Mouse (Mus musculus): Measurements from ENCODE around the gene Cabp1.
"Not testable (repeated sequence)": the region's sequence is repeated elsewhere in the genome, so short reads cannot be mapped to it uniquely, and the experiment has no call there.

Cabp1 gene

DNA sequence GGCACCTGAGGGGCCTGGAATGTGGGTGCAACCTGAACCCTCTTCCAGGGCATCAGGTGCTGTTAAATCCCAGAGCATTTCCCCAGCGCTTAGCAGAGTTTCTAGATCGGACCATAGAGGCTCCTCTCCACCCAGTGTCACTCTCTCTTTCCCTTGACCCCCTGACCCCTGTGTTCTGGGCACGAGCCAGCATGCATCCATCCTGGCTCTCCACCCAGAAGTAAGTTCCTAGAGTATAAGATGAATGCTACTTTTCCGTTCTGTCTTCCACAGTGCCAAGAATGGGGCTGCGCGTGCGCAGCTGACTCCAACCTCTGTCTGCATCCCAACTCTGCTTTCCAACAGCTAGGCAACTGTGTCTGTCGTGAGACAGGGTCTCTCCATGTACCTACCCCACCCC lies 24.0 kb downstream of the Cabp1 start:
- DNase-seq, result no peak

DNA sequence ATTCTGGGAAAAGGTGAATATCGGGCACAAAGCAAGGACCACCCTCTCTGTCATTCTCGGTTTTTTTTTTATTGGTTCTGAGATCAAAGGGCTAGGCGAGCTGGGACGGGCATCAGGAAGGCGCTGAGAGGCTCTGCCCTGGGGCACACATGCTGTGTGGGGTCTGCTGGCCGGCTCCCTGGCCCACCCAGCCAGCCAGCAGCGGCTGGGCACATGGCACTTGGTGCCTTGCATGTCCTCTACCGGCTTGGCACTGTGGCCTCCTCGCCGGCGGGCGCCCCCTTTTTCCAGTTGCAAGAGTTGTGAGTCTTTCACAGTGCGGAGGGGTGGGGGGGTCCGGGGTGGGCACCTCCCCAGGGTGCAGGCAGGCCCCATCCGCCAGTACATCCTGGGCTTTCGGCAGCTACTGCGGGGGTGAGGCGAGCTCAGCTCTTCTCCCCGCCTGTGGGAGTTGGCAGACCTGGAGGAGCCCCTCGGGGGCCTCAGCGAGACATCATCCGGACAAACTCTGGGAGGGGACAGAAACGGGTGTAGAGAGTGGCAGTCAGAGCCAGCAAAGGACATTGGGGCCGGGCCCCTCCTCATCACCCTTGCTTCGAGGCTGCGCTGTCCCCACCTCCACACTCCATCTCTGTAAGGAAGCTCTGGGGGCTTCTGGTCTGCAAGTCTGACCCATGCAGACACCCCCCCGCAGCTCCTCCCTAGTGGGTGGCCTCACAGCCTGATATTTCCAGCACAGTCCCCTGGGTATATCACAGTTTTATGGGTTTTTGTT lies 25.4 kb downstream of the Cabp1 start:
- no peak for DNase-seq

GRCm38 (mm10) chr5:115167396-115167795 lies 26.8 kb downstream of the Cabp1 start:
- DNase-seq, result no peak

GRCm38 (mm10) chr5:115166815-115167194 lies 27.4 kb downstream of the Cabp1 start:
- DNase-seq, result no peak

GRCm38 (mm10) chr5:115165895-115166814 lies 28.0 kb downstream of the Cabp1 start:
- peak; percentile 74 to 84 for DNase-seq

DNA sequence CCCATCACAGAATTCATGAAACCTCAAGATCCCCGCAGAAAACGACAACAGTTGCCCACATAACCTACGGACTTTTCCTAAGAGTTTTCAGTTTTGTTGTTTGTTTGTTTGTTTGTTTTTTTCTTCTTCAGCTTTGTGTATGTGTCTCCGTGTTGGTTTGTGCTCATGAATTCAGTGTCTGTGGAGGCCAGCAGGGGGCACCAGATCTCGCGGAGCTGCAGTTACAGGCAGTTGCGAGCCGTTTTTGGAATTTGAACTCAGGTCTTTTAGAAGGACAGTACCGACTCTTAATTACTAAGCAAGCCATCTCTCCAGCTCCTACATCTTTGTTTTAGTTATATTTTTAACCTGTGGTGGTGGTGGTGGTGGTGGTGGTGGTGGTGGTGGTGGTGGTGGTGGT lies 28.8 kb downstream of the Cabp1 start:
- peak in 1 of 2 experiments; percentile 69 for DNase-seq

- not testable (repeated sequence) for DNase-seq
Measured at GRCm38 (mm10) chr5:115164446-115164845, 29.7 kb downstream of the Cabp1 start.

GRCm38 (mm10) chr5:115163563-115163962 lies 30.6 kb downstream of the Cabp1 start:
- DNase-seq, result peak; percentile 75 to 82

GRCm38 (mm10) chr5:115161940-115162279 lies 32.3 kb downstream of the Cabp1 start:
- not testable (repeated sequence) for DNase-seq

GRCm38 (mm10) chr5:115161064-115161939 lies 32.9 kb downstream of the Cabp1 start:
- no peak for DNase-seq

DNA sequence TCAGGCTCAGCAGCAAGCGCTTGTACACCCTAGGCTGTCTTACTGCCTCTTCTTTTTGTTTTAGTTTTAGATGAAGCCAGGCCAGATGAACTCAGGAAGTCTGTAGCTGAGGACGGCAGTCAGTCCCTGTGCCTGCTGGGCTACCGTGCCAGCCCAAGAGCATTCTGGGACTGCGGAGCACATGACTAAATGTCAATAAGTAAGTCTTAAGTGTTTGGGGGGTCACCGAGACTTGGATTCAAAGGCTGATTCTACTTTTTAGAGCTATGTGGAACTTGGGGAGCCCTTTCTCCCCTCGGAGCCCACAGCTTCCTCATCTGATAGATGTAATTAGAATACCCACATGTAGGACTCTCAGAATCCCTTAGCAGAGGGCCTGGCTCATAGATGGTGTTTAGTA lies 33.5 kb downstream of the Cabp1 start:
- DNase-seq, result no peak

GRCm38 (mm10) chr5:115159165-115159564 lies 35.0 kb downstream of the Cabp1 start:
- no peak for DNase-seq

DNA sequence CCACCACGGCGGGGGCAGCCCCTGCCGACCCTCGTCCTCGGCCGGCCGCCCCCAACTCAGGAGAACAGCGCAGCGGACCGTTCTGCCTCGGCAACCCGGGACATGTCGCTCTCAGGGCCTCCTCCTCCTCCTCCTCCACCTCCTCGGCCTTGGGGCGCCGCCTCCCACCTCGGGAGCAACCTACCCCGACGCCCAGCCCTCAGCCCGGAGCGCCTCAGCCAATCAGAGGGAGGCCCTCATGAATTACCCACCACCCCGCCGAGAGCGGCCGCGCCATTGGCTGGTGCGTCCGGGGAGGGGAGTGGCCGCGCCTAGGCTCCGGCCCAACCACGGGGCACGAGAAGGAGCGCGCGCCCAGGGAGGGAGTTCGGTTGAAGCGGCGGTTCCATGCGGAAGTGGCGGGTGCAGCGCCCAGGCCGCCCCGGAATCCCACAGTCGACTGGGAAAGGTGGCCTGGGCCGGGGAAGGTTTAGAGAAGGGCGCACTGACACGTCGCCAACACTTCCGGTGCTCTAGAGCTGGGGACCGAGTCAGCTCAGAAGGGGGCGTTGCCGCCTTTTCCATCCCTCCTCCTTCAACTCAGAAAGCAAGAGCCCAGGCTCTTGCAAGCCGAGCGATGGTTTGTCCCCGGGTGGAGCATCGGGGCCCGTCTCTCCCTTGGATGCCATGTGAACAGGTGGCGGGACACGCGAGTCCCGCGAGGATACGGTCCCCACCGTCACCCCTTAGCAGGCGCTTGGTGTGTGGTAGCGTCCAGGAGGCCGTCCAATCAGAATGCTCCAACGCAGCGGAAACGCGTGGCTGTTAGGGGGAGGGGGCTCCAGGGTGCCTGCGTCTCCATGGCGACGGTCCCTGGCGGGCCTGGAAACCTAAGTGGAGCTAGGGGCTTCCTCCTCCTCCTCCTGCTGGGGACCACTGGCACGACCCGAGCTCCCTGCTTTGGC lies 35.9 kb downstream of the Cabp1 start, which contains the start of gene Mlec:
Gene Mlec (minus strand): TSS at position 140 of the 944 bp plus-strand sequence.
- DNase-seq, result peak; percentile 99

GRCm38 (mm10) chr5:115156933-115157589 lies 37.1 kb downstream of the Cabp1 start:
- peak in 1 of 2 experiments; percentile 59 for DNase-seq

GRCm38 (mm10) chr5:115156401-115156800 lies 37.8 kb downstream of the Cabp1 start:
- no peak for DNase-seq

DNA sequence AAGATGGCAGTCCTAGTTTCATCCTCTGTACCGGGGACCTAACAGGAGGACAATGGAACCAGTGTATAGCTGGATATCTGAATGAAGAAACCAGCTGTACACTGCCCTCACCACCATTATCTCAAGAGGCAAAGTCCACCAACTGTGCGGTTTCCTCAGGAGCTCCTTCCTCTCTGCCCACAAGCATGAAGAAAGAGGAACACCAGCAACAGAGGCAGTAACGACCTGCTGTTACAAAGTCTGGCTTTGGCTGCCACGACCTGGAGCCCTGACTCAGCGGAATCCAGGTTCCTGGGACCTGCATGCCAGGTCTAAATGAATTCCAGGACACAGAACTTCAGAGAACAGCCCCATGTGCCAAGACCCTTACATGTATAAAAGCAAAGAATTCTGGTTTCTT lies 38.4 kb downstream of the Cabp1 start:
- DNase-seq, result no peak

- no peak for DNase-seq
Measured at GRCm38 (mm10) chr5:115155156-115155631, 39.0 kb downstream of the Cabp1 start.

DNA sequence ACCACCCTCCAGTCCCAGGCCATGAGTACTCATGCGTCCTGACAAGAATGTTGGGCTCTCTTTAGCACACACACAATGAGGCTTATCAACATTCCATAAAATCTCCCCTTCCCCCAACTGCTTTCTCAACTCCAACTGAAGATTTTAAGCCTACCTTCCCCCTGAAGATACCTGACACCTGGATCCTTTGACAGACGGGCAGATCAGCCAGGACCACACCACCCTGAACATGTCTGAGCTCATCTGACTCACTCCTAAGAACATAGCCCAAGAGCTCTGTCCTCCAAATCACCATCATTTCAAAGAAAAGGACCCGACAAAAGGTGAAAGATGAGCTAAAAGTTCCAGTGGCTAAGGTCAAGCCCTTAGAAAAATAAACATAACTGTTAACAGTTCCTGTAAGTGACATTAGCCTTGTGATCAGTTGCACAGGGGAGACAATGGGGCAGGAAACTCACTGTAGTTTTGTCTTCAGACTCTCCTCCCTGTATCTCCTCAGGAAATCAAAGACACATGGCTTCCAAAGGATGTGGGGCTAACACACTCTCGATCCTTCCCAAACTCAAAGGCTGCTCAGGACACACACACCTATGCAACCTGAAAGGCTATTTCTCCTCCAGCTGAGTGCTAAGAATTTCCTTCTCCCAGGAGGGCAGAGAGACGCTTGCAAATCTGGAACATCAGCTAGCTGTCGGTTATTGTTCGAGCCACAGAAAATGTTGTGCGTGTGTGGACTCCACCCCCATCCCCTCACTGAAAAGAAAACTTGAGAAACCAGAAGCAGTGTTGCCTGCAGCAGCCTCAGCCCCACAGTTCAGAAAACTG lies 41.8 kb downstream of the Cabp1 start:
- DNase-seq, result no peak

GRCm38 (mm10) chr5:115151457-115151856 lies 42.7 kb downstream of the Cabp1 start:
- DNase-seq, result no peak

DNA sequence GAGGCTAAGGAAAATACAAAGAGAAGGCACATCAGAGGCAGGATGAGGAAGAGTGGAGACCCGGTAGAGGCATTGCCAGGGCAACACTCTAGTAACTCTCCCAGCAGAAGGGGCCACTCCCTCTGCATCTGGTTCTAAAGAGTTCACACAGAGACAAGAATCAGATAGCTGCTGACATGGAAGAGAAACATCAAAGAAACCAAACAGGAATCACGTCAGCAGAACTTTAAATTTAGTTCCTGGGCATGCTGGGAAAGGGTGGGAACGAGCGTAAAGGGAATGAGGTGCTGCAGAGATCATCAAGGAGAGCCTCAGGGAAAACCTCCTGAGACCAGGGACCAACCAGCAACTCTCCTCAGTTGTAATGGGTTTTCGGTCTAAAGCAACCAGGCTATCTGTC lies 43.2 kb downstream of the Cabp1 start:
- DNase-seq, result no peak

Data from cerebellum, postnatal 14 days (tissue).